Mouse (Mus musculus) forebrain, embryonic 15.5 days (tissue): Measurements from ENCODE around the gene Soga1. TPM values are rescaled to one million over a fixed set of nuclear protein-coding genes. Genes with fewer than 3 reads are reported as not detected.

Experiments
- ATAC-seq: fragments of 200-750 bp; cut with Nextera tagmentation; replicated peaks from 2 replicates; pipeline ENCODE4 v1.8.0; 2017; ENCODE audit warnings: mild to moderate bottlenecking, moderate TSS enrichment, moderate library complexity
- H3K27ac ChIP-seq: fragments of 300-500 bp; sonication (generic); replicated peaks from 2 replicates; pipeline ENCODE4 v1.5.1; 2015; ENCODE audit warnings: mild to moderate bottlenecking, inconsistent platforms
- H3K27me3 ChIP-seq: fragments of 300-500 bp; sonication (generic); 2 replicates; pipeline ENCODE4 v1.6.1; 2015; ENCODE audit warnings: inconsistent platforms
- H3K36me3 ChIP-seq: fragments of 300-500 bp; sonication (generic); 2 replicates; pipeline ENCODE4 v1.6.1; 2015; ENCODE audit warnings: mild to moderate bottlenecking, inconsistent platforms
- H3K4me1 ChIP-seq: fragments of 300-500 bp; sonication (generic); 2 replicates; pipeline ENCODE4 v1.6.1; 2015; ENCODE audit warnings: inconsistent platforms
- H3K4me2 ChIP-seq: fragments of 300-500 bp; sonication (generic); replicated peaks from 2 replicates; pipeline ENCODE4 v1.6.1; 2015; ENCODE audit warnings: mild to moderate bottlenecking, inconsistent platforms
- H3K4me3 ChIP-seq: fragments of 300-500 bp; sonication (generic); 2 replicates; pipeline ENCODE4 v1.5.1; 2015; ENCODE audit warnings: mild to moderate bottlenecking, inconsistent platforms
- H3K9ac ChIP-seq: fragments of 300-500 bp; sonication (generic); replicated peaks from 2 replicates; pipeline ENCODE4 v1.6.1; 2015; ENCODE audit warnings: mild to moderate bottlenecking, inconsistent platforms
- H3K9me3 ChIP-seq: fragments of 300-500 bp; sonication (generic); 2 replicates; pipeline ENCODE4 v1.6.1; 2016; ENCODE audit warnings: inconsistent platforms
- WGBS: fragments of 180-500 bp; shearing (Covaris S2); methylation state at CpG from one replicate; pipeline ENCODE4 v1.1.7; 2015; ENCODE audit warnings: mixed read lengths; 5-methylcytosine and 5-hydroxymethylcytosine counted together
- polyA plus RNA-seq: library from polyadenylated mRNA; unstranded; fragments of >200 nt; fragmentation: Nextera tagmentation; extraction: Ambion mirVana; gene quantifications from 2 replicates; pipeline ENCODE4 v1.2.1, GENCODE M21; 2015

Soga1 gene
- polyA plus RNA-seq, 1 experiment from 2014 or later: 5.7 TPM

DNA sequence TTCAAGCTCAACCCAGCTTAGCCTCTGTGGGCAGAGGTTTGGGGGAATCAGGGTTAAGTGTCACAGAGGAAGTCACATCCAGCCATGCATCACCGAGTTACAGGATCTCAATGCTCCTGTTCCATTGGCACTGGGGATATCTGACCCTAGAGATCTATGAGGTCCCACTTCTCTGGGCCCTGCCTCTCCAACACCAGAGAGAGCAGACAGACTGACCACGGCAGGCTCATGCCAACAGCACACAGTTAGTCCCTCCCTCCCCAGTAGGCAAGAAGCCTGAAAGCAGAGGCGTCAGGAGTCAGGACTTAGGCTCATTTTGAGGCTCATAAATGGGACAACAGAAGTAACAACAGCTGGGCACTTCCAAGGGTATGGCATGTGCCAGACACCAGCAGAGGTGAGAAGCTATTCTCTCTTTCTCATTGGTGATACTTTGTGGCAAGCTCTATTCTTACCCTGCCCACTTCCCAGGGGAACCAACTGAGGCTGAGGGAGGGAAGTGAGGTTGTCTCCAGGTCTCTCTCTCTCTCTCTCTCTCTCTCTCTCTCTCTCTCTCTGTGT lies 9.2 kb downstream of the Soga1 start:
- no peak for ATAC-seq
- WGBS: 46% methylated on average over 3 of the region's 3 CpGs
- Histone ChIP-seq H3K9ac (peak overlapping the region; percentile 16; the same call in 1 of the 2 replicates), H3K4me2 (no peak overlapping the region), H3K27me3 (no peaks in the 10 kb centered on the region), H3K27ac (peak overlapping the region; percentile 35), H3K9me3 (no peaks in the 10 kb centered on the region), H3K4me3 (no peak overlapping the region), H3K36me3 (peaks cover 8% of the 10 kb centered on the region), H3K4me1 (peaks cover 95% of the 10 kb centered on the region)

DNA sequence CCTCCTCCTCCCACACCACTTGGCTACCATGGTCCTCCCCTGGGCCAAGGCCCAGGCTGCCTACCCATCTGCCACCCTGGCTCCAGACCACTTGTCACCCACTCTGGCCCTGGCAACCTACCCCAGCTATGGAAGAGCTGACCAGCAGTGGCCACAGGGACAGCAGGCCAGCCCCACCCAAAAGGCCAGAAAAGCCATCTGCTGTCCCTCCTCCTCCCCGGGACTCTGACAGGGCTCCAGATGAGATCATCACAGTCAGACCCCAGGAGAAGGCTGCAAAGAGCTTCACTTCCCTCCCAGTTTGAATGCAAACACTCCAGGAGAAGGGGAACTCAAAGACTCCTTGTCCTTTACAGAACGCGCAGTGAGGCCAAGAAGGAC lies 9.7 kb downstream of the Soga1 start:
- no peak overlapping the region for H3K4me3 ChIP-seq
- H3K27ac ChIP-seq: peak overlapping the region; percentile 35
- WGBS: 33% methylated on average over 3 of the region's 3 CpGs
- H3K27me3 ChIP-seq: no peaks in the 10 kb centered on the region
- no peak; the same call in 1 of the 2 replicates for ATAC-seq
- H3K4me1 ChIP-seq: peaks cover 95% of the 10 kb centered on the region
- 0 out of 2 replicates have a peak overlapping the region, but pooled peaks have one; percentile 0 for H3K4me2 ChIP-seq
- peaks cover 8% of the 10 kb centered on the region for H3K36me3 ChIP-seq
- no peaks in the 10 kb centered on the region for H3K9me3 ChIP-seq
- peak overlapping the region; percentile 16; the same call in 1 of the 2 replicates for H3K9ac ChIP-seq

- 51% methylated on average over 14 of the region's 14 CpGs for WGBS
- Histone ChIP-seq H3K36me3 (peaks cover 8% of the 10 kb centered on the region), H3K4me3 (no peak overlapping the region), H3K4me2 (0 out of 2 replicates have a peak overlapping the region, but pooled peaks have one; percentile 0), H3K27ac (peak overlapping the region; percentile 35), H3K27me3 (no peaks in the 10 kb centered on the region), H3K9me3 (no peaks in the 10 kb centered on the region), H3K4me1 (peaks cover 95% of the 10 kb centered on the region), H3K9ac (no peak overlapping the region; the same call in 1 of the 2 replicates)
- ATAC-seq: no peak
Measured at GRCm38 (mm10) chr2:157068701-157069354, 10.2 kb downstream of the Soga1 start.

DNA sequence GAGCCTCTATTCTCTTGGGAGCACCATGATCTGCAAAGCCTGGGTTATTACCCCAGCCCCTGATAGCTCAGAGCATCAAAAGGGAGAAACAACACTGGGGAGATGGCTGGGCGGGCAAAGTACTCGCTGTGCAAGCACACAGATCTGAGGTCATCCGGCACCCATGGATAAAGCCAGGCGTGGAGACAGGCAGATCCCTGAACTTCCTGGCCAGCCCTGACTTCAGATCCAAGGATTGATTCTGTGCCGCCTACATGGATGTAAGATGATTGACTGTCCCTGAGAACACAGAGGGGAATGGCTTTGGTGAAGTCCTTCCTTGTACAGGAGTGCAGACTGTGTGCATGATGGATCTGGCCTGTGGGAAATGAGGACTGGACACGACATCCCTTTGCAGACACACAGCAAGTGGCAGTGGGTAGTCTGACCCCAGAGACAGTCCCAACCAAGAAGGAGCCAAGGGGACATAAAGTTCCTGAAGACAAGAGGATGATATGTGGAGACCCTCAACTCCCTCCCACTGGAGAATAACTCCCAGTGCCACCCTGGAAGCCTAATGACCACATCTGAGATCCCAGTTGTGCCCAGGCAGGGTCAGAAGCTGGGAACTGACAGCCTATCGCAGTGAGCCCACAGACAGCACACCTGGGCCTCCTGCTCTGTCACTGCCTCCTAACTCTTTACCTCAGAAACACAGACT lies 12.2 kb downstream of the Soga1 start:
- H3K27ac ChIP-seq: no peak overlapping the region
- H3K9ac ChIP-seq: no peak overlapping the region
- peaks cover 95% of the 10 kb centered on the region for H3K4me1 ChIP-seq
- 91% methylated on average over 7 of the region's 7 CpGs for WGBS
- no peaks in the 10 kb centered on the region for H3K9me3 ChIP-seq
- H3K4me2 ChIP-seq: no peak overlapping the region
- H3K4me3 ChIP-seq: no peak overlapping the region
- no peaks in the 10 kb centered on the region for H3K36me3 ChIP-seq
- ATAC-seq: no peak
- no peaks in the 10 kb centered on the region for H3K27me3 ChIP-seq

DNA sequence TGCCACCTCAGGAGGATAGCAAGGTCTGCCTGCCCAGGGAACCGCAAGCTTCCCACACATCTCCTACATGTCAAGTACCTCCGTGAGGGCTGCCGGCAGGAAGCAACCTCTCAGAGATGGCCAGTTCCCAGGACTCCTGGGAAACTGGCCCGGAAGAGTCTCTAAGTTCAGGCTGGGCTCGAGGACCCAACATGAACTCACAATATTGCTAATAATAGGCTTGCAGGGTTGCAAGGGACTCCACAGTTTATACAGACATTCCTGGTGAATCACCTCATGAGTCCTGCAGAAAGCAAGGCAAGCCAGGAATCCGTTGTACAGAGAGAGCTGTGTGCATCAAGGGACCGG lies 13.2 kb downstream of the Soga1 start:
- Histone ChIP-seq H3K4me1 (peaks cover 89% of the 10 kb centered on the region), H3K36me3 (no peaks in the 10 kb centered on the region), H3K9me3 (no peaks in the 10 kb centered on the region), H3K9ac (no peak overlapping the region), H3K27ac (no peak overlapping the region), H3K4me2 (no peak overlapping the region), H3K4me3 (no peak overlapping the region), H3K27me3 (no peaks in the 10 kb centered on the region)
- WGBS: 79% methylated on average over 7 of the region's 7 CpGs
- ATAC-seq: no peak

DNA sequence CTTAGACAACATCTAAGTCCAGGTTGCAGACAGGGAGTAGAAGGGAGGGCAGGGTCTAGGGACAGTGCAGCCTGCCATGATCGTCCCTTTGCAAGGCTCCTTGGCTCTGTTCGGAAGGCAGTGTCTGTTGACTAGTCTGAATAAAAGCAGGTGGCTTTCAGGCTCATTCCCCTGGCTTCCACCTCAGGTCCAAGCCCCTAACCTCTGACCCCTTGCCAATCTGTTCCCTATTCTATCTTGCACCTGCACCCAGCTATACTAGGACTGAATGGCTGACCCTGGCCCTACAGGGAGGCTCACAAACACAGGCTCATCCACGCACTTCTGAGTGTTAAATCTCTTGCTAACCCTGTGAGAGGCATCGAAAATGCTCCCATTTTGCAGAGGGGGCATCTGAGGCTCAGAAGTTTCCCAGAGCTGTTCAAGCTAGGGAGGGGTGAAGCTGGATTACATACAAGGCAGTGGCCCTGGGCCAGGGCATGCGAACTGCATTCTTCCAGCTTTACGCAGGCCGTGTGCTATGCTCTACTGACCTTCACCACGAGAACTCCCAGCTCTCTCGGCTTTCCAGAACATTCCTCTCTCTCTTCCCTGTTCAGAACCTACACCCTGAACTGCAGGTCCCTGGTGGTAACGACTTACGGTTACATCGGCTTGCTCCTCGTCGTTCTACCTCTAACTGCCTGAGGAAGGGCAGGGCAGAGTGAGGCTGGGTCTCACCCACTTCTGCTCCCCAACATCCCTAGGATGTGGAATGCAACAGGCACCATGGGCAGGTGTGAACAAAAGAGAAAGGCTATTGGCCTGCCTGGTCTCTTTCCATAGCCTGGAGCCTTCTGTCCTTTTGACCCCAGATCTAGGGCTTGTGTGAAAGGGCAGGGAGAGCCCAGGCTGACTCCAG lies 13.8 kb downstream of the Soga1 start:
- Histone ChIP-seq H3K4me3 (no peak overlapping the region), H3K4me1 (peaks cover 85% of the 10 kb centered on the region), H3K9me3 (no peaks in the 10 kb centered on the region), H3K36me3 (peaks cover under 1% of the 10 kb centered on the region; the same call in 1 of the 2 replicates), H3K27me3 (no peaks in the 10 kb centered on the region), H3K27ac (0 out of 2 replicates have a peak overlapping the region, but pooled peaks have one; percentile 67), H3K9ac (no peak overlapping the region), H3K4me2 (no peak overlapping the region)
- WGBS: 82% methylated on average over 14 of the region's 14 CpGs
- ATAC-seq: no peak

DNA sequence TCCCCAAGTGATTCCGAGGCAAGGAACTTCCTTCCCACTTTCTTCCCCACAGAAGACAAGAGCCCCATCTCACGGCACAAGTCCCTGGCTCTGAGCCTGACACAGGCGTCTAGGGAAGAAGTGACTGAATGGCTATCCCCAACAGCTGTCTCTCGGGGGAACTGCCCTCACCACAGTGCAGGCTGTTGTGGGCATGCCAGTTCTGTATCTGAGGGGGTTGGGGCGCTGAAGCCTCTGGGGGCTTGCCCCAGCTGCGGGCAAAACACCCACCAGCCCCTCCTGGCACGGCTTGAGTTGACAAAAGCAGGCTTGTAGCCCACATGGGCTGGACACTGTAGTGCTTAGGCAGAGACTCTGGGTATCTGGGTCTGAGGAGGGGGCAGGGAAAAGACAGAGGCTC lies 14.9 kb downstream of the Soga1 start:
- ATAC-seq: no peak
- 36% methylated on average over 7 of the region's 7 CpGs for WGBS
- Histone ChIP-seq H3K9ac (no peak overlapping the region), H3K9me3 (no peaks in the 10 kb centered on the region), H3K36me3 (peaks cover 11% of the 10 kb centered on the region), H3K4me1 (peaks cover 83% of the 10 kb centered on the region), H3K27me3 (no peaks in the 10 kb centered on the region), H3K4me3 (no peak overlapping the region), H3K4me2 (no peak overlapping the region), H3K27ac (peak overlapping the region; percentile 67)

DNA sequence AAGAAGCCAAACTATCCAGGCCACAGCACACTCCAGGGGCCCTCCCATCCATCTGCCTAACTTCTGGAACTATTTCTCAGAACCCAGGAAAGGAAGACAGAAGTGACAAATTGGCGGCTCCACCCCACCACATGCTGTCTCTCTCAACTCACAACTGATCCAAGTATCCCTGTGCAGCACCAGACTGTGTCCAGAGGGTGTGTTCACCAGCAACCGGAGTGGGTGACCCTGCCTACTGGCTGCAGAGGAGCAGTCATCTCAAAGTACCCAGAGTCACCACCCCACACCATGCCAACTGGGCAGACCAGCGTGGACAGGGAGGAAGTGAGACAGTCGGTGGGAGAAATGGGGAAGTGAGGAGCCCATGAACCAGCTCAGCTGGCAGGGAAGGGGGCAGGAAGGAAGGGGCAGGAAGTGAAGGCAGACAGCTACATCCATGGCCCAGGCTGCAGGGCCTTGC lies 15.8 kb downstream of the Soga1 start:
- H3K36me3 ChIP-seq: peaks cover 13% of the 10 kb centered on the region
- peaks cover 83% of the 10 kb centered on the region for H3K4me1 ChIP-seq
- WGBS: 59% methylated on average over 4 of the region's 4 CpGs
- no peaks in the 10 kb centered on the region for H3K9me3 ChIP-seq
- H3K27ac ChIP-seq: peak overlapping the region; percentile 71
- no peaks in the 10 kb centered on the region for H3K27me3 ChIP-seq
- no peak overlapping the region for H3K4me3 ChIP-seq
- no peak overlapping the region for H3K4me2 ChIP-seq
- no peak overlapping the region for H3K9ac ChIP-seq
- ATAC-seq: no peak

- no peak for ATAC-seq
- H3K9ac ChIP-seq: no peak overlapping the region
- H3K4me1 ChIP-seq: peaks cover 79% of the 10 kb centered on the region
- H3K9me3 ChIP-seq: no peaks in the 10 kb centered on the region
- 90% methylated on average over 11 of the region's 11 CpGs for WGBS
- H3K36me3 ChIP-seq: peaks cover 16% of the 10 kb centered on the region
- H3K4me2 ChIP-seq: no peak overlapping the region
- no peaks in the 10 kb centered on the region for H3K27me3 ChIP-seq
- no peak overlapping the region for H3K27ac ChIP-seq
- no peak overlapping the region for H3K4me3 ChIP-seq
Measured at GRCm38 (mm10) chr2:157060557-157061305, 18.3 kb downstream of the Soga1 start.

DNA sequence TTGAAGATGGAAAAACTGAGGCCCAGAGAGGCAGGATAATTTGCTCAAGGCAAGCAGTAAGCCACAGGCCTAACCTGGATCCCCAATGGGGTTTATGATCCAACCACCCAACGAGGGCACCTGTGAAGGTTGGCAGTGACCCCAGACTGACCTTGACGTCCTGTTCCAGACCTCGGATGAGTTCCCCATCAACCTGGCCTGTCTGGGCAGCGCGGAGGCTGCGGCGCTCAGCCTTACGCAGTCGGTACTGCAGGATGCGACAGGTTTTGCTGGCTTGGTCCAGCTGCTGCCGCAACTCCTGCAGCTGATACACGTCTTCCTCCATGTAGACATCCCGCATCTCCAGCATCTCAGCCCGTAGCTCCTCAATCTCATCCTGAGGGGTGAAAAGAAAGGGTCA lies 19.0 kb downstream of the Soga1 start:
- Histone ChIP-seq H3K4me3 (no peak overlapping the region), H3K9me3 (no peaks in the 10 kb centered on the region), H3K9ac (no peak overlapping the region), H3K27ac (no peak overlapping the region), H3K4me1 (peaks cover 74% of the 10 kb centered on the region), H3K36me3 (peaks cover 16% of the 10 kb centered on the region), H3K4me2 (no peak overlapping the region), H3K27me3 (no peaks in the 10 kb centered on the region)
- WGBS: 94% methylated on average over 14 of the region's 14 CpGs
- no peak for ATAC-seq

DNA sequence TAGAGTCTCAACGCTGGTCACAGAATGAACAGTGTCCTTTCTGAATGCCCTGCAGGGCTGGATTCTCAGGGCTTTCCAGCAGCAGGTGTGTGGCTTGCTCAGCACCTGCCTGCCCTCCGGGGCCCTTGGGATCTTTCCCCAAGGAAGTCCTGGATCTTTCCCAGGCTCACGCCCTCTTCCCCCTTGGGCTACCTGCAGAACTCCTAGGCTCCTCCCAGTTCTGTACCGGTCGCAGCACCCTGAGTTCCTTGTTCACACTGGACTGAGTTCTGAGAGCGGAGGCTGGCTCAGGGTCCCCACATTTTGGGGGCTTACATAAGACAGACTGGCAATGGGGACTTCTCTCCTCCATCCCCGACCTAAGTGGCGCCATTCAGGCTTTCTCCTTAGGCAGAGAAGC lies 19.9 kb downstream of the Soga1 start:
- peak overlapping the region; percentile 94 for H3K27ac ChIP-seq
- peak overlapping the region; percentile 7; the same call in 1 of the 2 replicates for H3K9ac ChIP-seq
- H3K9me3 ChIP-seq: no peaks in the 10 kb centered on the region
- WGBS: 44% methylated on average over 8 of the region's 8 CpGs
- H3K4me1 ChIP-seq: peaks cover 71% of the 10 kb centered on the region
- no peak overlapping the region for H3K4me3 ChIP-seq
- H3K4me2 ChIP-seq: peak overlapping the region; percentile 34; the same call in 1 of the 2 replicates
- H3K36me3 ChIP-seq: peaks cover 18% of the 10 kb centered on the region
- no peak for ATAC-seq
- H3K27me3 ChIP-seq: no peaks in the 10 kb centered on the region
